Mouse (Mus musculus): ENCODE measurements around the gene Olfr90.

- no peak for TF ChIP-seq CTCF (IDR thresholded peaks at IDR 0.05; ENCODE audit: insufficient read depth, low read depth, low read length)
- no peak for TF ChIP-seq POLR2A (IDR thresholded peaks at IDR 0.05; ENCODE audit: insufficient read depth, low read depth, low read length)
Measured at GRCm38 (mm10) chr17:37072730-37073276, 15.5 kb downstream of the Olfr90 start.
